Mouse (Mus musculus) CH12.LX (cell line): ENCODE data around the gene Ibsp.

ENCODE experiments used
- CHD1 ChIP-seq: IDR thresholded peaks from 2 replicates; pipeline ENCODE4 v1.6.1; 2012; ENCODE audit warnings: low read depth, low read length, improper control_type of control experiment, inconsistent platforms
- CHD2 ChIP-seq: IDR thresholded peaks from 2 replicates; pipeline ENCODE4 v1.6.1; 2011; ENCODE audit warnings: low read length, improper control_type of control experiment
- CTCF ChIP-seq, 2 experiments: IDR thresholded peaks in 1 of 2; conservative IDR thresholded peaks in 1 of 2; 2 replicates each; pipeline ENCODE4 v1.5.1; 2011 to 2012; ENCODE audit warnings: low read depth in 2 of 2, low read length in 2 of 2, improper control_type of control experiment in 1 of 2, inconsistent platforms in 1 of 2, mild to moderate bottlenecking in 1 of 2, moderate library complexity in 1 of 2
- EP300 ChIP-seq: IDR thresholded peaks from 2 replicates; pipeline ENCODE4 v1.6.1; 2011; ENCODE audit warnings: low read length, improper control_type of control experiment
- GABPA ChIP-seq: IDR thresholded peaks from 2 replicates; pipeline ENCODE4 v1.6.1; 2012; ENCODE audit warnings: low read depth, low read length, improper control_type of control experiment, inconsistent platforms; ENCODE audit not compliant: insufficient replicate concordance
- KAT2A ChIP-seq: IDR thresholded peaks from 2 replicates; pipeline ENCODE4 v1.6.1; 2012; ENCODE audit warnings: low read length, improper control_type of control experiment, inconsistent platforms; ENCODE audit not compliant: insufficient replicate concordance
- MAFK ChIP-seq: IDR thresholded peaks from 2 replicates; pipeline ENCODE4 v1.6.1; 2011; ENCODE audit warnings: low read length, improper control_type of control experiment; ENCODE audit not compliant: insufficient replicate concordance
- MYC ChIP-seq: IDR thresholded peaks from 2 replicates; pipeline ENCODE4 v1.6.1; 2011; ENCODE audit warnings: low read depth, mild to moderate bottlenecking, improper control_type of control experiment, low read length
- POLR2A ChIP-seq: IDR thresholded peaks from 2 replicates; pipeline ENCODE4 v1.6.1; 2011; ENCODE audit warnings: low read depth, mild to moderate bottlenecking, improper control_type of control experiment, low read length
- POLR2AphosphoS2 ChIP-seq: IDR thresholded peaks from 2 replicates; pipeline ENCODE4 v1.6.1; 2011; ENCODE audit warnings: low read depth, low read length, improper control_type of control experiment
- TBP ChIP-seq: conservative IDR thresholded peaks from 2 replicates; pipeline ENCODE4 v1.6.1; 2011; ENCODE audit warnings: low read depth, low read length, improper control_type of control experiment
- TCF12 ChIP-seq: IDR thresholded peaks from 2 replicates; pipeline ENCODE4 v1.6.1; 2014; ENCODE audit warnings: low read depth, mild to moderate bottlenecking, inconsistent platforms, low read length, improper control_type of control experiment
- ZNF384 ChIP-seq: IDR thresholded peaks from 2 replicates; pipeline ENCODE4 v1.6.1; 2012; ENCODE audit warnings: low read depth, low read length, improper control_type of control experiment, inconsistent platforms

DNA sequence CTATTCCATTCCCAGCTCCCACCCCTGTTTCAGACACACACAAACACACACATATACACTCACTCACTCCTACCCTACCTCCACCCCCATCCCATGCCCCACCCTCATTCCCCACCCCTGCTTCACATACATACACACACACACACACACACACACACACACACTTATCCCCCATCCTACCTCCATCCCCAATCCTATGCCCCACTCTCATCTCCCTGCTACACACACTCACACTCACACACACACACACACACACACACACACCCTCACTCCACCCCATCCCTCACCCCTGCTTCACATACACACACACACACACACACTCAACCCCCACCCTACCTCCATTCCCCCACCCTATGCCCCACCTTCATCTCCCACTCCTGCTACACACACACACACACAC lies 28.9 kb downstream of the Ibsp start:
- TF ChIP-seq EP300 (no peak), CTCF (conservative IDR thresholded peaks at IDR 0.05 in 1 of 2, IDR thresholded peaks at IDR 0.05 in 1 of 2; ENCODE audit: low read depth in 2 of 2, low read length in 2 of 2) (no peak), KAT2A (no peak), POLR2A (no peak), POLR2AphosphoS2 (no peak), MYC (no peak), ZNF384 (no peak), MAFK (no peak), CHD1 (no peak), TBP (no peak), CHD2 (no peak), GABPA (no peak), TCF12 (no peak)
